Mouse (Mus musculus) stomach, embryonic 16.5 days (tissue): ENCODE measurements around the gene Fstl4. TPM values are rescaled to one million over a fixed set of nuclear protein-coding genes. Genes with fewer than 3 reads are reported as not detected.

ENCODE experiments used
- ATAC-seq: fragments of 200-750 bp; cut with Nextera tagmentation; 2 replicates; pipeline ENCODE4 v1.8.0; 2017; ENCODE audit warnings: moderate number of reproducible peaks, moderate TSS enrichment; ENCODE audit not compliant: insufficient read depth, low FRiP score
- H3K27ac ChIP-seq: fragments of 300-500 bp; sonication (generic); 2 replicates; pipeline ENCODE4 v1.5.1; 2014; ENCODE audit warnings: low read length
- H3K27me3 ChIP-seq: fragments of 300-500 bp; sonication (generic); 2 replicates; pipeline ENCODE4 v1.6.1; 2014; ENCODE audit warnings: low read length, control low read depth, mixed read lengths; ENCODE audit not compliant: control insufficient read depth, insufficient read depth
- H3K36me3 ChIP-seq: fragments of 300-500 bp; sonication (generic); 2 replicates; pipeline ENCODE4 v1.6.1; 2014; ENCODE audit warnings: low read length; ENCODE audit not compliant: control insufficient read depth, insufficient read depth
- H3K4me1 ChIP-seq: fragments of 300-500 bp; sonication (generic); 2 replicates; pipeline ENCODE4 v1.6.1; 2014; ENCODE audit warnings: low read length, control low read depth, mixed read lengths; ENCODE audit not compliant: control insufficient read depth, insufficient read depth
- H3K4me2 ChIP-seq: fragments of 300-500 bp; sonication (generic); 2 replicates; pipeline ENCODE4 v1.6.1; 2014; ENCODE audit warnings: low read depth, low read length, mixed read lengths
- H3K4me3 ChIP-seq: fragments of 300-500 bp; sonication (generic); replicated peaks from 2 replicates; pipeline ENCODE4 v1.5.1; 2014; ENCODE audit warnings: mild to moderate bottlenecking, low read length
- H3K9ac ChIP-seq: fragments of 300-500 bp; sonication (generic); 2 replicates; pipeline ENCODE4 v1.6.1; 2014; ENCODE audit warnings: low read length
- H3K9me3 ChIP-seq: fragments of 300-500 bp; sonication (generic); replicated peaks from 2 replicates; pipeline ENCODE4 v1.6.1; 2016; ENCODE audit warnings: low read length, control low read depth; ENCODE audit not compliant: control insufficient read depth
- WGBS: fragments of 180-500 bp; shearing (Covaris S2); extraction: QIAGEN DNeasy Blood & Tissue Kit; methylation state at CpG from one replicate; pipeline ENCODE4 v1.1.7; 2014; 5-methylcytosine and 5-hydroxymethylcytosine counted together
- polyA plus RNA-seq: library from polyadenylated mRNA; unstranded; fragments of >200 nt; fragmentation: Nextera tagmentation; extraction: Ambion mirVana; gene quantifications from 2 replicates; pipeline ENCODE4 v1.2.1, GENCODE M21; 2015

The Fstl4 gene
- polyA plus RNA-seq, 1 experiment from 2014 or later = 2.1 TPM

GRCm38 (mm10) chr11:52986986-52987385, 222.6 kb downstream of the Fstl4 start:
- Histone ChIP-seq H3K4me2 (no peak overlapping the region), H3K4me1 (no peaks in the 10 kb centered on the region), H3K4me3 (no peak overlapping the region), H3K36me3 (no peaks in the 10 kb centered on the region), H3K27ac (no peak overlapping the region), H3K9ac (no peak overlapping the region), H3K9me3 (no peaks in the 10 kb centered on the region), H3K27me3 (no peaks in the 10 kb centered on the region)
- ATAC-seq = no peak
- WGBS = 81% methylated on average over 8 of the region's 8 CpGs

- Histone ChIP-seq H3K36me3 (no peaks in the 10 kb centered on the region), H3K9me3 (no peaks in the 10 kb centered on the region), H3K9ac (no peak overlapping the region), H3K4me1 (no peaks in the 10 kb centered on the region), H3K4me2 (no peak overlapping the region), H3K27me3 (no peaks in the 10 kb centered on the region), H3K27ac (no peak overlapping the region), H3K4me3 (no peak overlapping the region)
- no peak for ATAC-seq
- WGBS = 88% methylated on average over 5 of the region's 5 CpGs
Measured at GRCm38 (mm10) chr11:52994688-52995087, 230.3 kb downstream of the Fstl4 start.

- ATAC-seq = no peak
- Histone ChIP-seq H3K36me3 (no peaks in the 10 kb centered on the region), H3K4me2 (no peak overlapping the region), H3K27me3 (no peaks in the 10 kb centered on the region), H3K4me3 (no peak overlapping the region), H3K9me3 (no peaks in the 10 kb centered on the region), H3K9ac (no peak overlapping the region), H3K27ac (no peak overlapping the region), H3K4me1 (no peaks in the 10 kb centered on the region)
- WGBS = 66% methylated on average over 16 of the region's 16 CpGs
Measured at GRCm38 (mm10) chr11:52996434-52997093, 232.1 kb downstream of the Fstl4 start.

- no peaks in the 10 kb centered on the region for H3K9me3 ChIP-seq
- WGBS = 37% methylated on average over 4 of the region's 4 CpGs
- no peak overlapping the region for H3K4me3 ChIP-seq
- no peaks in the 10 kb centered on the region for H3K36me3 ChIP-seq
- no peak overlapping the region for H3K27ac ChIP-seq
- H3K27me3 ChIP-seq = no peaks in the 10 kb centered on the region
- H3K4me1 ChIP-seq = no peaks in the 10 kb centered on the region
- no peak overlapping the region for H3K9ac ChIP-seq
- no peak overlapping the region for H3K4me2 ChIP-seq
- no peak for ATAC-seq
Measured at GRCm38 (mm10) chr11:52997421-52997820, 233.0 kb downstream of the Fstl4 start.

- ATAC-seq = no peak
- H3K4me2 ChIP-seq = no peak overlapping the region
- WGBS = 84% methylated on average over 11 of the region's 11 CpGs
- no peaks in the 10 kb centered on the region for H3K36me3 ChIP-seq
- H3K4me3 ChIP-seq = no peak overlapping the region
- no peaks in the 10 kb centered on the region for H3K4me1 ChIP-seq
- no peaks in the 10 kb centered on the region for H3K27me3 ChIP-seq
- no peaks in the 10 kb centered on the region for H3K9me3 ChIP-seq
- H3K9ac ChIP-seq = no peak overlapping the region
- H3K27ac ChIP-seq = no peak overlapping the region
Measured at GRCm38 (mm10) chr11:53000226-53000625, 235.8 kb downstream of the Fstl4 start.

GRCm38 (mm10) chr11:53003361-53003760, 238.9 kb downstream of the Fstl4 start:
- H3K36me3 ChIP-seq = no peaks in the 10 kb centered on the region
- no peak for ATAC-seq
- no peak overlapping the region for H3K9ac ChIP-seq
- H3K4me3 ChIP-seq = no peak overlapping the region
- no peak overlapping the region for H3K4me2 ChIP-seq
- no peaks in the 10 kb centered on the region for H3K9me3 ChIP-seq
- 69% methylated on average over 7 of the region's 7 CpGs for WGBS
- no peaks in the 10 kb centered on the region for H3K4me1 ChIP-seq
- no peaks in the 10 kb centered on the region for H3K27me3 ChIP-seq
- H3K27ac ChIP-seq = no peak overlapping the region

- Histone ChIP-seq H3K4me3 (no peak overlapping the region), H3K27ac (no peak overlapping the region), H3K9me3 (no peaks in the 10 kb centered on the region), H3K9ac (no peak overlapping the region), H3K4me1 (no peaks in the 10 kb centered on the region), H3K4me2 (no peak overlapping the region), H3K27me3 (no peaks in the 10 kb centered on the region), H3K36me3 (no peaks in the 10 kb centered on the region)
- WGBS = 62% methylated on average over 9 of the region's 9 CpGs
- no peak for ATAC-seq
Measured at GRCm38 (mm10) chr11:53003811-53004210, 239.4 kb downstream of the Fstl4 start.

- no peak overlapping the region for H3K4me2 ChIP-seq
- H3K9me3 ChIP-seq = no peaks in the 10 kb centered on the region
- H3K27me3 ChIP-seq = no peaks in the 10 kb centered on the region
- no peak overlapping the region for H3K9ac ChIP-seq
- 53% methylated on average over 7 of the region's 7 CpGs for WGBS
- no peak overlapping the region for H3K27ac ChIP-seq
- no peak overlapping the region for H3K4me3 ChIP-seq
- no peaks in the 10 kb centered on the region for H3K36me3 ChIP-seq
- no peak for ATAC-seq
- H3K4me1 ChIP-seq = 0 out of 2 replicates have a peak, but pooled peaks cover 4% of the 10 kb centered on the region
Measured at GRCm38 (mm10) chr11:53009597-53009996, 245.2 kb downstream of the Fstl4 start.

GRCm38 (mm10) chr11:53011996-53012505, 247.6 kb downstream of the Fstl4 start:
- Histone ChIP-seq H3K4me1 (0 out of 2 replicates have a peak, but pooled peaks cover 4% of the 10 kb centered on the region), H3K9me3 (no peaks in the 10 kb centered on the region), H3K4me2 (no peak overlapping the region), H3K4me3 (no peak overlapping the region), H3K27me3 (no peaks in the 10 kb centered on the region), H3K36me3 (no peaks in the 10 kb centered on the region), H3K27ac (no peak overlapping the region), H3K9ac (no peak overlapping the region)
- 73% methylated on average over 6 of the region's 6 CpGs for whole genome bisulfite sequencing
- no peak for ATAC-seq
